Mouse (Mus musculus): Measurements from ENCODE around the gene Jhy. TPM values are rescaled to one million over a fixed set of nuclear protein-coding genes. Genes with fewer than 3 reads are reported as not detected.

Gene Jhy
- total and polyA plus RNA-seq, 2 experiments from 2014 or later: not detected

DNA sequence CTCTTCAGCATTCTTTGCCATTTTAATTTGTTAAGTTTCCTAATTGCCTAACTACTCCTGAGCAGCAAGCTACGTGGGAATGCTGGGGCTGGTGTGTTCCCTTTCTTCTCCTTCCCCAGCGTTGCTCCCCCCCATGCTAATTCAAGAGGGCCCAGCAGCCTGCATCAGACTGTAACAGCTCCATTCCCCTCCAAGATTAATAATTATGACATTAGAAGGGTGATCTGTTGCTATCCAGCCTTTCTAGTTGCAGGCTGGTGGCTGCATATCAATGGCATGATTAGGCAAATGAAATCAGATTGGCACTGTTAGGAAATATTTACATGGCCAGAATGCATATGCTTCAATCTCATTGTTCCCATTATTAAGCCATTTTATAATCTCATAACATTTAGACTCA, 112.4 kb downstream of the Jhy start:
- TF ChIP-seq CTCF (IDR thresholded peaks at IDR 0.05; ENCODE audit: low read depth) (no peak), EP300 (IDR thresholded peaks at IDR 0.05; ENCODE audit: low read depth) (no peak)

More for the DNA sequence above, 112.4 kb downstream of the Jhy start:
- no peak overlapping the region for H3K4me3 ChIP-seq (ENCODE audit: low read depth, low read length)
- no peak overlapping the region for H3K4me2 ChIP-seq (ENCODE audit: low read depth, low read length)
- no peak overlapping the region for H3K27ac ChIP-seq (ENCODE audit: low read depth)
- H3K4me1 ChIP-seq (ENCODE audit: control insufficient read depth, insufficient read depth): no peaks in the 10 kb centered on the region
- no peak for ATAC-seq (ENCODE audit: insufficient read depth, low read depth)
- DNase-seq (ENCODE audit: low spot score): no peak
- H3K27me3 ChIP-seq (ENCODE audit: control insufficient read depth, insufficient read depth, low read length): no peaks in the 10 kb centered on the region; the same call in 1 of the 2 replicates
- 49% methylated on average over 2 of the region's 2 CpGs for WGBS
- H3K36me3 ChIP-seq (replicated peaks; ENCODE audit: control insufficient read depth, insufficient read depth, low read length): no peaks in the 10 kb centered on the region
- H3K9me3 ChIP-seq (replicated peaks; ENCODE audit: control insufficient read depth, low read length): no peaks in the 10 kb centered on the region
- no peak overlapping the region for H3K9ac ChIP-seq (replicated peaks; ENCODE audit: low read depth, low read length)

Other genes with a start within 250 kb of the Jhy start
- gene Hspa8, start 163.1 kb downstream of the Jhy start, total RNA-seq (2014; rRNA removed; ENCODE audit: low replicate concordance): 2,627 and 2,715 TPM in 2 replicates
- 1,298 and 1,386 TPM in 2 replicates for gene Hspa8, start 163.1 kb downstream of the Jhy start, polyA plus RNA-seq (2015; fragmentation: Nextera tagmentation; extraction: Ambion mirVana)
- gene Bsx, start 90.0 kb downstream of the Jhy start, total RNA-seq (2014; rRNA removed; ENCODE audit: low replicate concordance): not detected in 2 replicates
- gene Bsx, start 90.0 kb downstream of the Jhy start, polyA plus RNA-seq (2015; fragmentation: Nextera tagmentation; extraction: Ambion mirVana): not detected in 2 replicates
- not detected in 2 replicates for gene Crtam, start 40.5 kb upstream of the Jhy start, total RNA-seq (2014; rRNA removed; ENCODE audit: low replicate concordance)
- not detected in 2 replicates for gene Crtam, start 40.5 kb upstream of the Jhy start, polyA plus RNA-seq (2015; fragmentation: Nextera tagmentation; extraction: Ambion mirVana)
- 6.6 and 10.2 TPM in 2 replicates for gene Ubash3b, start 197.6 kb upstream of the Jhy start, total RNA-seq (2014; rRNA removed; ENCODE audit: low replicate concordance)
- gene Ubash3b, start 197.6 kb upstream of the Jhy start, polyA plus RNA-seq (2015; fragmentation: Nextera tagmentation; extraction: Ambion mirVana): 3.6 and 4.0 TPM in 2 replicates

Data from heart, postnatal 0 days (tissue).